Mouse (Mus musculus) liver, embryonic 11.5 days (tissue): ENCODE measurements around the gene Troap. TPM values are rescaled to one million over a fixed set of nuclear protein-coding genes. Genes with fewer than 3 reads are reported as not detected.
"Not testable (repeated sequence)": the region's sequence is repeated elsewhere in the genome, so short reads cannot be mapped to it uniquely, and the experiment has no call there.

Experiments used
- ATAC-seq: fragments of 200-750 bp; cut with Nextera tagmentation; replicated peaks from 2 replicates; pipeline ENCODE4 v1.8.0; 2017; ENCODE audit warnings: moderate number of reproducible peaks, mild to moderate bottlenecking, moderate TSS enrichment, moderate library complexity; ENCODE audit not compliant: low FRiP score
- DNase-seq: peaks from one replicate; pipeline ENCODE4 v3.0.0-alpha.2; 2017; ENCODE audit warnings: low spot score
- H3K27ac ChIP-seq: fragments of 300-500 bp; sonication (generic); 2 replicates; pipeline ENCODE4 v1.5.1; 2014; ENCODE audit warnings: mild to moderate bottlenecking, low read depth, low read length, control low read depth
- H3K27me3 ChIP-seq: fragments of 300-500 bp; sonication (generic); replicated peaks from 2 replicates; pipeline ENCODE4 v1.6.1; 2014; ENCODE audit warnings: low read length, mixed read lengths; ENCODE audit not compliant: control insufficient read depth, insufficient read depth
- H3K36me3 ChIP-seq: fragments of 300-500 bp; sonication (generic); 2 replicates; pipeline ENCODE4 v1.6.1; 2014; ENCODE audit warnings: mild to moderate bottlenecking, low read length, moderate library complexity, mixed read lengths; ENCODE audit not compliant: control insufficient read depth, insufficient read depth
- H3K4me1 ChIP-seq: fragments of 300-500 bp; sonication (generic); replicated peaks from 2 replicates; pipeline ENCODE4 v1.6.1; 2014; ENCODE audit warnings: low read length, mixed read lengths; ENCODE audit not compliant: control insufficient read depth, insufficient read depth
- H3K4me2 ChIP-seq: fragments of 300-500 bp; sonication (generic); 2 replicates; pipeline ENCODE4 v1.6.1; 2014; ENCODE audit warnings: mild to moderate bottlenecking, control low read depth, moderate library complexity
- H3K4me3 ChIP-seq: fragments of 300-500 bp; sonication (generic); 2 replicates; pipeline ENCODE4 v1.5.1; 2014; ENCODE audit warnings: low read depth, low read length, control low read depth
- H3K9ac ChIP-seq: fragments of 300-500 bp; sonication (generic); 2 replicates; pipeline ENCODE4 v1.6.1; 2014; ENCODE audit warnings: low read depth, low read length, control low read depth
- H3K9me3 ChIP-seq: fragments of 300-500 bp; sonication (generic); 2 replicates; pipeline ENCODE4 v1.6.1; 2016; ENCODE audit warnings: low read length, inconsistent platforms, mixed read lengths; ENCODE audit not compliant: control insufficient read depth
- WGBS: fragments of 180-500 bp; shearing (Covaris S2); extraction: QIAGEN DNeasy Blood & Tissue Kit; methylation state at CpG from one replicate; pipeline ENCODE4 v1.1.7; 2014; 5-methylcytosine and 5-hydroxymethylcytosine counted together
- polyA plus RNA-seq: library from polyadenylated mRNA; unstranded; fragments of >200 nt; fragmentation: Nextera tagmentation; extraction: Ambion mirVana; gene quantifications from 2 replicates; pipeline ENCODE4 v1.2.1, GENCODE M21; 2014

Troap gene
- polyA plus RNA-seq, 1 experiment from 2014 or later = 27.8 TPM

DNA sequence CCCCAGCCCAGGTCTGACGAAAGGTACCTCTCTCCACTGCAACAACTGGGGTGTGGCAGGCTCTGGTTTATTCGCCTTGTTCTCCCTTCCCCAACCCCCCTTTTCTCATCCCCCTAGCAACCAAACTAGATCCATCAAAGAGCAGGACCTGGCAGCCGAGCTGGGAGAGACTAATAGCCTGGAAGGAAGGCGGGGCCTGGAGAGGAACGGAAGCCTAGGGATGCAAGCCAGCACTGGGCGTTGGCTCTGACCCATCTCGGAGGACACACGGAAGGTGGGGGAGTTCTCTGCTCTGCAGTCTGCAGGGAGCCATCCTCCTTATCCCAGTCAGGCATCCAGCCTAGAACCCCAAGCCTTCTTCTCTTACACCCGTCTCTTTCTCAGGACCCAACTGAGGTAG is 21.0 kb upstream of the Troap start:
- DNase-seq = no peak
- Histone ChIP-seq H3K27me3 (peaks cover 65% of the 10 kb centered on the region), H3K4me1 (peaks cover 13% of the 10 kb centered on the region; the same call in 1 of the 2 replicates), H3K36me3 (no peaks in the 10 kb centered on the region), H3K9me3 (no peaks in the 10 kb centered on the region), H3K9ac (no peak overlapping the region), H3K4me2 (no peak overlapping the region), H3K27ac (no peak overlapping the region), H3K4me3 (no peak overlapping the region)
- no peak for ATAC-seq
- 14% methylated on average over 9 of the region's 9 CpGs for WGBS

- no peak within 1 kb of the TSS; the same call in 1 of the 2 replicates for H3K9ac ChIP-seq
- peaks cover 80% of the 10 kb centered on the region for H3K27me3 ChIP-seq
- ATAC-seq = no peak
- whole genome bisulfite sequencing = 4% methylated on average over 30 of the region's 30 CpGs
- no peaks in the 10 kb centered on the region for H3K36me3 ChIP-seq
- no peaks in the 10 kb centered on the region for H3K9me3 ChIP-seq
- peaks cover 13% of the 10 kb centered on the region; the same call in 1 of the 2 replicates for H3K4me1 ChIP-seq
- H3K4me2 ChIP-seq = peak within 1 kb of the TSS; percentile 66
- DNase-seq = no peak
- no peak within 1 kb of the TSS for H3K27ac ChIP-seq
- H3K4me3 ChIP-seq = peak within 1 kb of the TSS; percentile 35
Measured at GRCm38 (mm10) chr15:99055040-99055439, 19.3 kb upstream of the Troap start, which contains the start of gene Prph. Gene Prph, plus strand, starts transcription at chr15:99055174.

GRCm38 (mm10) chr15:99055511-99055961 is 18.8 kb upstream of the Troap start:
- Histone ChIP-seq H3K9me3 (no peaks in the 10 kb centered on the region), H3K4me1 (peaks cover 13% of the 10 kb centered on the region; the same call in 1 of the 2 replicates), H3K9ac (no peak overlapping the region; the same call in 1 of the 2 replicates), H3K4me3 (peak overlapping the region; percentile 35), H3K36me3 (no peaks in the 10 kb centered on the region), H3K27ac (no peak overlapping the region), H3K27me3 (peaks cover 78% of the 10 kb centered on the region), H3K4me2 (peak overlapping the region; percentile 66)
- ATAC-seq (peak; percentile 43), DNase-seq (no peak)
- under 1% methylated on average over 37 of the region's 37 CpGs for WGBS

DNA sequence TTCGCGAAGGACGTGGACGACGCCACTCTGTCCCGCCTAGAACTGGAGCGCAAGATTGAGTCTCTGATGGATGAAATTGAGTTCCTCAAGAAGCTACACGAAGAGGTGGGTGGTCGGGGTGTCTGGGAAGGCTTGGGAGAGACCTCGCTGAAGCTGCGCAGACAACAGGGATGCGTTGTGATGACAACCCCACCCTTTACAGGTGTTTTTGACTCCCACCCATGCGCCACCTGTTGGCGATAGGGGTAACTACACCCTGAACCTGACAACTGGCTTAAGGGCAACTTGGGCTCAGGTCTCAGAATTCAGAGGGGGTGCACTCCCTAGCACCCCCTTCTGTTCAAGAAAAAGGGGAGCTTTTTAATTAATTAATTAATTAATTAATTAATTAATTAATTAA is 18.0 kb upstream of the Troap start:
- Histone ChIP-seq H3K9me3 (no peaks in the 10 kb centered on the region), H3K4me2 (peak overlapping the region; percentile 66), H3K27ac (no peak overlapping the region), H3K4me3 (peak overlapping the region; percentile 35; the same call in 1 of the 2 replicates), H3K4me1 (peaks cover 13% of the 10 kb centered on the region; the same call in 1 of the 2 replicates), H3K27me3 (peaks cover 78% of the 10 kb centered on the region), H3K9ac (no peak overlapping the region), H3K36me3 (no peaks in the 10 kb centered on the region)
- 11% methylated on average over 14 of the region's 14 CpGs for WGBS
- ATAC-seq = 0 out of 2 replicates have a peak, but pooled peaks have one; percentile 10
- DNase-seq = no peak

- no peaks in the 10 kb centered on the region for H3K4me1 ChIP-seq
- H3K4me2 ChIP-seq = no peak overlapping the region
- WGBS = 72% methylated on average over 12 of the region's 12 CpGs
- H3K27me3 ChIP-seq = peaks cover 6% of the 10 kb centered on the region
- DNase-seq = no peak
- no peaks in the 10 kb centered on the region for H3K9me3 ChIP-seq
- no peak overlapping the region for H3K9ac ChIP-seq
- no peak for ATAC-seq
- no peak overlapping the region for H3K4me3 ChIP-seq
- H3K27ac ChIP-seq = no peak overlapping the region
- H3K36me3 ChIP-seq = no peaks in the 10 kb centered on the region
Measured at GRCm38 (mm10) chr15:99065557-99066165, 8.7 kb upstream of the Troap start.

GRCm38 (mm10) chr15:99071988-99072387 is 2.4 kb upstream of the Troap start:
- Histone ChIP-seq H3K9ac (no peak overlapping the region), H3K4me2 (no peak overlapping the region), H3K4me1 (peaks cover 11% of the 10 kb centered on the region), H3K4me3 (no peak overlapping the region), H3K27ac (no peak overlapping the region), H3K9me3 (no peaks in the 10 kb centered on the region), H3K36me3 (peaks cover 3% of the 10 kb centered on the region; the same call in 1 of the 2 replicates), H3K27me3 (0 out of 2 replicates have a peak, but pooled peaks cover 4% of the 10 kb centered on the region)
- ATAC-seq (no peak), DNase-seq (no peak)
- WGBS = 76% methylated on average over 1 of the region's 1 CpGs

DNA sequence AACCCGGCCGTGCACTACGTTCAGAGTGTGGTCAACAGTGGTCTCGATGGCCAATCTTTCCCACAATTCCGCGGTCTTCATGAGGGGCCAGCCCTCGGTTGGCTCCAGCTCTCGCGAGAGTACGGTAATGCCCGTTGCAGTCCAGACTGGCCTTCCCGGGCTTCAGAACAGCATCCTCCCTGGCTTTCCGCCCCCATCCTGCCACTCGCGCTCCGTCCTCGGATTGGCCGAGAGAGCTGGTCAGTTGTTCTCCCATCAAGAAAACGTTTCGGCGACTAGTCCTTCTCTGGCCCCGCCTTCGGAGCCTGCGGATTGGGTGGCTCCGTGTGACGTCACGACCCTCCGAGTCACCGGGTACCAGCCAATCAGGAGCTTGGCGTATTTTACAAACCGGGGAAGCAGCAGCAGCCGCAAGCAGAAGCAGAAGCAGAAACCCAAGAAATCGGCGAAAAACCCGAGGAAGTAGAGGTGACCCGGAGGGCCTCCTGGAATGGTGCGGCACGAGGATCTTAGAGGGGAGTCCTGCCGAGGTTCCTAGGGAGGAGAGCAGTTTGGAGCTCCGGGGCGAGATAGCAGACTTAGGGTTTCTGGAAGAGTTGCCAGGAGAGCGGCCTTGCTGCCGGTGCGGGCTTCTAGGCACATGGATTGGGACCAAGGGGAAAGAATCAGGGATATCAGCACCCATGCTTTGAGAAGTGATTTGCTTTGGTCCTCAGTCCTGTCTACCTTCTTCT is 392 bp downstream of the Troap start:
- H3K4me3 ChIP-seq = peak overlapping the region; percentile 85
- H3K4me2 ChIP-seq = peak overlapping the region; percentile 80
- H3K36me3 ChIP-seq = peaks cover 16% of the 10 kb centered on the region; the same call in 1 of the 2 replicates
- WGBS = under 1% methylated on average over 44 of the region's 44 CpGs
- H3K27ac ChIP-seq = peak overlapping the region; percentile 88
- DNase-seq (peak; percentile 95), ATAC-seq (peak; percentile 92)
- H3K9ac ChIP-seq = peak overlapping the region; percentile 90
- H3K9me3 ChIP-seq = no peaks in the 10 kb centered on the region
- peaks cover 15% of the 10 kb centered on the region for H3K4me1 ChIP-seq
- H3K27me3 ChIP-seq = no peaks in the 10 kb centered on the region

DNA sequence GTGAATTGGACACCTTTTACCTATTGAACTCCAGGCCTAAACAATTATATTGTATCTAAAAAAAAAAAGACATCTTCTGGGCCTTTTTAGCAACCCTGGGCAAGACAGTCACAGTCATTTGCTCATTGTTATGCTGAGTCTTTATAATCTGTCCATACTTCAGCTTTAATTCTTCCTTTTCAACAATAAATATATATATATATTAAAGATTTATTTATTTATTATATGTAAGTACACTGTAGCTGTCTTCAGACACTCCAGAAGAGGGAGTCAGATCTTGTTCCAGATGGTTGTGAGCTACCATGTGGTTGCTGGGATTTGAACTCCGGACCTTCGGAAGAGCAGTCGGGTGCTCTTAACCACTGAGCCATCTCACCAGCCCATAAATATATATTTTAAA is 1.6 kb downstream of the Troap start:
- DNase-seq, H3K9me3 ChIP-seq, ATAC-seq, H3K27ac ChIP-seq, H3K27me3 ChIP-seq: not testable (repeated sequence)
- peak overlapping the region; percentile 85 for H3K4me3 ChIP-seq
- peaks cover 20% of the 10 kb centered on the region; the same call in 1 of the 2 replicates for H3K36me3 ChIP-seq
- peak overlapping the region; percentile 90 for H3K9ac ChIP-seq
- 99% methylated on average over 3 of the region's 3 CpGs for WGBS
- H3K4me1 ChIP-seq = peaks cover 15% of the 10 kb centered on the region
- peak overlapping the region; percentile 80 for H3K4me2 ChIP-seq
